In the genomic region with DNA sequence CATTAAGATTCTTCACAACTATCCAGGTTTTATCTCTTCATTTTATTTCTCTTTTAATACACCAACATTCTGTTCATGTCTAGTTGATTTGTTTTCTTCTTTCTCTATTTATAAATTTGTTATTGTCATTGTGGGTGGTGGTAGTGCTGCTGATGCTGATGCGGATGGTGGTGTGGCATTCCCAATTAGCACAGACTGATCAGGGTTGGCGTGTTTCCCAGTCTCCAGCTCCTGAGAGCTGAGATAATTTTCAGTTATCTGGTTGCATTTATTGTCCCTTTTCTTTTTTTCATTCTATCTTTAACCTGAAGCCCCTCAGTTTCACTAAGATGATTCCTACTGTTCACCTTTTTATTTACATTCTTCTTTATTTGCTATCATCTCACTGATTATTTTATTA, we compare ENCODE assay signal across 20 mouse cellular contexts.
A peak's percentile ranks its signal among the peaks of the same experiment; 100 is the strongest.
DNase-seq lines count a peak whose midpoint lies in the region; ATAC-seq and TF ChIP-seq lines count a peak whose summit lies in the region.
"Had no signal": no experiment of that assay in that cellular context is flagged by ENCODE, and none has a peak within 500 bp of the region (broad histone marks: within the 10 kb centered on the region; RNA-seq: fewer than 3 reads in every experiment).

No protein-coding gene starts in this region.

- DNase-seq in forebrain, postnatal 0 days = peak; percentile 18
- no peak for DNase-seq in forebrain, embryonic 11.5 days (ENCODE audit: low spot score)
- peak; percentile 17 for DNase-seq in Muller cell, postnatal 12 days (ENCODE audit: inconsistent ontology term)
- DNase-seq in layer of hippocampus, adult 18-20 months (ENCODE audit: low spot score in 2 of 2) = peak; percentile 44 to 82
- peak; percentile 35 to 42 for DNase-seq in layer of hippocampus, postnatal 36 days
- DNase-seq in liver, postnatal 0 days = no peak
- DNase-seq in testis, postnatal 10 days (ENCODE audit: low spot score) = no peak
- DNase-seq: adrenal gland, postnatal 25 days had no signal

- H3K36me3 ChIP-seq in forebrain, postnatal 0 days (ENCODE audit: insufficient read depth) = no peaks in the 10 kb centered on the region
- no peaks in the 10 kb centered on the region for H3K36me3 ChIP-seq in forebrain, embryonic 11.5 days (ENCODE audit: control insufficient read depth, insufficient read depth, low read length)
- H3K36me3 ChIP-seq in liver, postnatal 0 days (replicated peaks; ENCODE audit: insufficient read depth, low read length) = no peaks in the 10 kb centered on the region
- no peaks in the 10 kb centered on the region for H3K36me3 ChIP-seq in heart, embryonic 11.5 days (ENCODE audit: control insufficient read depth, insufficient read depth, low read length)
- H3K36me3 ChIP-seq: forebrain, embryonic 15.5 days; heart, embryonic 12.5 days; neural tube, embryonic 12.5 days had no signal

- H3K27me3 ChIP-seq in forebrain, postnatal 0 days (ENCODE audit: insufficient read depth, low read length) = no peaks in the 10 kb centered on the region
- H3K27me3 ChIP-seq in forebrain, embryonic 11.5 days (ENCODE audit: control insufficient read depth, insufficient read depth, low read length) = no peaks in the 10 kb centered on the region
- no peaks in the 10 kb centered on the region for H3K27me3 ChIP-seq in liver, postnatal 0 days (ENCODE audit: insufficient read depth, low read length)
- H3K27me3 ChIP-seq in heart, embryonic 11.5 days (ENCODE audit: control insufficient read depth, insufficient read depth, low read length) = no peaks in the 10 kb centered on the region
- H3K27me3 ChIP-seq: CH12.LX; forebrain, embryonic 15.5 days; heart, embryonic 12.5 days; neural tube, embryonic 12.5 days had no signal

- TF ChIP-seq EP300 in liver, postnatal 0 days (IDR thresholded peaks at IDR 0.05; ENCODE audit: low read depth) = no peak

- no peak overlapping the region for H3K4me2 ChIP-seq in forebrain, postnatal 0 days (ENCODE audit: low read depth)
- no peak overlapping the region for H3K4me2 ChIP-seq in forebrain, embryonic 11.5 days (ENCODE audit: low read depth, low read length, severe bottlenecking)
- H3K4me2 ChIP-seq in liver, postnatal 0 days (ENCODE audit: low read depth, low read length) = no peak overlapping the region
- no peak overlapping the region for H3K4me2 ChIP-seq in heart, embryonic 11.5 days
- H3K4me2 ChIP-seq: forebrain, embryonic 15.5 days; heart, embryonic 12.5 days; hindbrain, embryonic 14.5 days; midbrain, embryonic 11.5 days; neural tube, embryonic 12.5 days had no signal

- no peaks in the 10 kb centered on the region for H3K4me1 ChIP-seq in forebrain, postnatal 0 days (ENCODE audit: insufficient read depth)
- no peaks in the 10 kb centered on the region for H3K4me1 ChIP-seq in forebrain, embryonic 11.5 days (replicated peaks; ENCODE audit: control insufficient read depth, insufficient read depth, low read length)
- no peaks in the 10 kb centered on the region for H3K4me1 ChIP-seq in liver, postnatal 0 days (ENCODE audit: insufficient read depth)
- no peaks in the 10 kb centered on the region for H3K4me1 ChIP-seq in heart, embryonic 11.5 days (ENCODE audit: control insufficient read depth, insufficient read depth, low read length)
- H3K4me1 ChIP-seq: forebrain, embryonic 15.5 days; heart, embryonic 12.5 days; neural tube, embryonic 12.5 days had no signal

- TF ChIP-seq CTCF in forebrain, postnatal 0 days (IDR thresholded peaks at IDR 0.05; ENCODE audit: low read depth) = no peak
- no peak for TF ChIP-seq CTCF in liver, postnatal 0 days (IDR thresholded peaks at IDR 0.05; ENCODE audit: low read depth)

- H3K27ac ChIP-seq in forebrain, postnatal 0 days (ENCODE audit: low read depth, low read length) = no peak overlapping the region
- no peak overlapping the region for H3K27ac ChIP-seq in forebrain, embryonic 11.5 days (ENCODE audit: low read depth, low read length)
- H3K27ac ChIP-seq in liver, postnatal 0 days (ENCODE audit: low read depth) = no peak overlapping the region
- H3K27ac ChIP-seq in heart, embryonic 11.5 days (ENCODE audit: low read depth, low read length) = no peak overlapping the region
- H3K27ac ChIP-seq: forebrain, embryonic 15.5 days; hindbrain, embryonic 14.5 days; kidney, postnatal 0 days; liver, embryonic 14.5 days; macrophage; neural tube, embryonic 12.5 days had no signal

- no peak for ATAC-seq in forebrain, postnatal 0 days
- no peak for ATAC-seq in forebrain, embryonic 11.5 days (replicated peaks; ENCODE audit: low FRiP score)
- ATAC-seq in liver, postnatal 0 days = no peak
- no peak for ATAC-seq in heart, embryonic 11.5 days (replicated peaks; ENCODE audit: insufficient number of reproducible peaks, low FRiP score, low TSS enrichment)
- ATAC-seq: forebrain, embryonic 15.5 days; intestine, postnatal 0 days had no signal

- H3K4me3 ChIP-seq in forebrain, postnatal 0 days (ENCODE audit: low read depth, low read length) = no peak overlapping the region
- H3K4me3 ChIP-seq in forebrain, embryonic 11.5 days (ENCODE audit: low read depth, low read length) = no peak overlapping the region
- H3K4me3 ChIP-seq in liver, postnatal 0 days (ENCODE audit: low read depth, low read length) = no peak overlapping the region
- H3K4me3 ChIP-seq in heart, embryonic 11.5 days (ENCODE audit: low read depth, low read length) = no peak overlapping the region
- H3K4me3 ChIP-seq: erythroblast, embryonic 14.5 days; forebrain, embryonic 15.5 days; heart, embryonic 12.5 days; neural tube, embryonic 12.5 days had no signal

- 44% methylated on average over 2 of the region's 2 CpGs for WGBS in forebrain, postnatal 0 days
- WGBS in forebrain, embryonic 11.5 days = 87% methylated on average over 2 of the region's 2 CpGs
- WGBS in liver, postnatal 0 days (ENCODE audit: insufficient replicate concordance) = 67% methylated on average over 2 of the region's 2 CpGs
- 79% methylated on average over 2 of the region's 2 CpGs for WGBS in heart, embryonic 11.5 days (ENCODE audit: insufficient replicate concordance)

- H3K9ac ChIP-seq in forebrain, postnatal 0 days = no peak overlapping the region
- H3K9ac ChIP-seq in forebrain, embryonic 11.5 days (ENCODE audit: low read length) = no peak overlapping the region
- H3K9ac ChIP-seq in liver, postnatal 0 days (replicated peaks) = no peak overlapping the region
- H3K9ac ChIP-seq in heart, embryonic 11.5 days (ENCODE audit: low read depth, low read length) = no peak overlapping the region
- H3K9ac ChIP-seq: forebrain, embryonic 15.5 days; heart, embryonic 12.5 days; hindbrain, embryonic 14.5 days; liver, embryonic 14.5 days; neural tube, embryonic 12.5 days had no signal

- no peaks in the 10 kb centered on the region for H3K9me3 ChIP-seq in forebrain, postnatal 0 days (ENCODE audit: low read length)
- no peaks in the 10 kb centered on the region for H3K9me3 ChIP-seq in forebrain, embryonic 11.5 days (ENCODE audit: control insufficient read depth, low read length)
- H3K9me3 ChIP-seq in liver, postnatal 0 days (ENCODE audit: low read length) = no peaks in the 10 kb centered on the region
- H3K9me3 ChIP-seq in heart, embryonic 11.5 days (replicated peaks; ENCODE audit: control insufficient read depth, low read length) = no peaks in the 10 kb centered on the region
- H3K9me3 ChIP-seq: forebrain, embryonic 15.5 days; heart, embryonic 12.5 days; neural tube, embryonic 12.5 days had no signal

Comparison
In these comparisons a context has a peak if more than half of its experiments do, and no peak if none do; other contexts are left out.
1. DNase-seq: peak in forebrain, postnatal 0 days (single experiment), Muller cell, postnatal 12 days (single experiment), layer of hippocampus, adult 18-20 months (2 of 2) and layer of hippocampus, postnatal 36 days (2 of 2); none in forebrain, embryonic 11.5 days (single experiment), liver, postnatal 0 days (single experiment) and testis, postnatal 10 days (single experiment).